Mouse (Mus musculus): ENCODE results near the gene Nme6. TPM values are rescaled to one million over a fixed set of nuclear protein-coding genes. Genes with fewer than 3 reads are reported as not detected.

Nme6 gene
- polyA plus RNA-seq, 1 experiment from 2014 or later, result 126 TPM

DNA sequence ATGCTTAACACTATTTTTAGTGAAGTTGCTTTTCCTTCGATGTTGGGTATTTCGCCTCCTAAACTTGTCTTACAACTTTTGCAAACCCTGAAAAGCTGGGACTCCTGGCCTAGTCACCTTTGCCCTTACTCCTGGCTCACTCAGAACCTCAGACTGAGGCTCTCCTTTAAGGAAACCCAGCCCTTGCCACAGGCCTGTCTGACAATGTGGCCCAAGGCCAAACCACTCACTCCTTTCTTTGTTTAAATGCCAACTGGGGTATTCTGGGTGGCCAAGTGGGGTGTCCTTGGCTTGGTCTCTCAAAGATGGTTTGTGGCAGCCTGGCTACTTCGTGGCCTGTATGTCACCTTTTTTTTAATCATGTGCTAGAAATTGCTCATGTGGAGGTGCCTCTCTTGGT is 44.2 kb downstream of the Nme6 start:
- H3K4me3 ChIP-seq, result peak overlapping the region; percentile 99
- H3K27me3 ChIP-seq (ENCODE audit: low read depth, poor library complexity, severe bottlenecking), result no peaks in the 10 kb centered on the region
- peak overlapping the region; percentile 96 for H3K27ac ChIP-seq (replicated peaks)
- WGBS, result 10% methylated on average over 3 of the region's 3 CpGs
- no peaks in the 10 kb centered on the region for H3K9me3 ChIP-seq (replicated peaks)
- no peak for DNase-seq (ENCODE audit: low spot score)
- peaks cover 47% of the 10 kb centered on the region for H3K36me3 ChIP-seq
- peaks cover 24% of the 10 kb centered on the region for H3K4me1 ChIP-seq

DNA sequence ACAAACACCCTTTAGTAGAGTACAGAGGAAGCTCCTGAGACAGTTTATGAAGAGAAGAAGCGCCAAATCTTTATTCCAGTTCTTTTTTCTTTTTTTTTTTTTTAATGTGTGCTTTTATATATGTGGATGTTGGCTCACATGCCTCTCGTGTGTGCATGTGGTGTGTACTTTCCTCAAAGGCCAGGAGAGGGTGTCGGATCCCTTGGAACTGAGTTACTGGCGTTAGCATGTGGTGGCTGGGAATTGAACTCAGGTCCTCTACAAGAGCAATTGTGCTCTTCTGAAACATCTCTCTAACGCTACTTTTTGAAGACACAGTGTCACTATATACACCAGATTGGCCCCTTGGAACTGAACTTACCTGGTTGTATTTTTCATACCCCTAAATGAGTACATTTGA is 45.1 kb downstream of the Nme6 start:
- peaks cover 24% of the 10 kb centered on the region for H3K4me1 ChIP-seq
- H3K27ac ChIP-seq (replicated peaks), result no peak overlapping the region
- WGBS, result 80% methylated on average over 5 of the region's 5 CpGs
- DNase-seq (ENCODE audit: low spot score), result no peak
- no peaks in the 10 kb centered on the region for H3K9me3 ChIP-seq (replicated peaks)
- peaks cover 56% of the 10 kb centered on the region for H3K36me3 ChIP-seq
- H3K4me3 ChIP-seq, result peak overlapping the region; percentile 99
- H3K27me3 ChIP-seq (ENCODE audit: low read depth, poor library complexity, severe bottlenecking), result no peaks in the 10 kb centered on the region

DNA sequence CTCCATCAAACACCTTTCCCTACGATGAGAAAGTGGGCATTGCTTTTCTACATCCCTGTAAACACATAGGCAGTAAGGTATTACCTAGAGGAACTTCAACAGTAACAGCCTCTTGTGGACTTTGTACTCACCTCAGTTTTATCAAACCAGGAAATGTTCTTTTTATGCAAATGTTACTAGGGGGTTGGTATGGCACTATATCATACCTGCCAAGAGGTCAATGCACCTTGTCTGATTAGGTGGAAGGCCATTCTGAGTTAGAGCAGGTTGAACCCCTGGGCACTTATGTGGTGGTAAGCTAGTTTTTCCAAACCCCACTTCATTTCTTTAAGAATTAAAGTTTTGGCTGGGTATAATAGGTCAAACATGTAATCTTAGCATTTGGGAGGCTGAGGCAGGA is 46.8 kb downstream of the Nme6 start:
- Histone ChIP-seq H3K9me3 (replicated peaks) (no peaks in the 10 kb centered on the region), H3K4me1 (peaks cover 24% of the 10 kb centered on the region), H3K36me3 (peaks cover 73% of the 10 kb centered on the region), H3K4me3 (no peak overlapping the region), H3K27me3 (ENCODE audit: low read depth, poor library complexity, severe bottlenecking) (no peaks in the 10 kb centered on the region), H3K27ac (replicated peaks) (no peak overlapping the region)
- DNase-seq (ENCODE audit: low spot score), result no peak
- WGBS, result 91% methylated on average over 1 of the region's 1 CpGs

DNA sequence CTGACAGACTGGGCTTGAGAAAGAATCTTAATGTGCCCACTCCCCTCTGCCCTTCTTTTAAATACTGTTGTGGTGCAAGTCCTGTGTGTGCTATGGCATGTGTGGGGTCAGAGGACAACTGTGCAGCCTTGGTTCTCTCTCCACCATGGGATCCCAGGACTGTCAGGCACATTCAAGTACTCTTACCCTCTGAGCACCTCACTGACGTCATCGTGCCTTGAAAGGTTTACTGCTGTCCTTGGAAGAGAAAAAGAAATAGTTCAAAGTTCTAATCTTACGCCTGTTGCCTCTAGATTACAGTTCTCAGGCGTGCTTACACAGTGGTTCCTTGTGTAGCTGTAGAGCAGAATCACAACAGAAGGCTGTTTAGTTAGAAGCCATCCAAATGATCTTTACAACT is 53.7 kb downstream of the Nme6 start:
- DNase-seq (ENCODE audit: low spot score), result no peak
- no peaks in the 10 kb centered on the region for H3K27me3 ChIP-seq (ENCODE audit: low read depth, poor library complexity, severe bottlenecking)
- H3K27ac ChIP-seq (replicated peaks), result no peak overlapping the region
- peaks cover 100% of the 10 kb centered on the region for H3K36me3 ChIP-seq
- no peaks in the 10 kb centered on the region for H3K9me3 ChIP-seq (replicated peaks)
- 88% methylated on average over 4 of the region's 4 CpGs for WGBS
- no peak overlapping the region for H3K4me3 ChIP-seq
- no peaks in the 10 kb centered on the region for H3K4me1 ChIP-seq

DNA sequence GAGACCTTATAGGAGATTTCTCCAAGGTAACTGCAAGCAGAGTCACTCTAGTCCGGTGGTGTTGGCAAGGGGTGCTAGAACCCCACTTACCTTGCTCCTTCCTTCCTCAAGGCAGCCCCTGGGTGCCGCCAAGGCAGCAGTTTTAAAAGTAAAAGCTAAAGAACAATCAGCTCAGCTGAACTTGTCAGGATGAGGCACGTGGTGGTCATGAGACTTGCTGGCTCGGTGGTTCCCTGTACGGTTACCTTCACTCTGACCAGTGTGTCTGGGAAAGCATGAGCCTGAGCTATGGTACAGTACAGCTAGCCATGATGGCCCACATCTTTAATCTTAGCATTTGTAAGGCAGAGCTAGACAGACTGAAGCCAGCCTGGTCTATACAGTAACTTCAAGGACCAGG is 54.8 kb downstream of the Nme6 start:
- Histone ChIP-seq H3K36me3 (peaks cover 100% of the 10 kb centered on the region), H3K9me3 (replicated peaks) (no peaks in the 10 kb centered on the region), H3K4me3 (no peak overlapping the region), H3K4me1 (no peaks in the 10 kb centered on the region), H3K27me3 (ENCODE audit: low read depth, poor library complexity, severe bottlenecking) (no peaks in the 10 kb centered on the region), H3K27ac (replicated peaks) (no peak overlapping the region)
- 93% methylated on average over 5 of the region's 5 CpGs for WGBS
- DNase-seq (ENCODE audit: low spot score), result no peak

DNA sequence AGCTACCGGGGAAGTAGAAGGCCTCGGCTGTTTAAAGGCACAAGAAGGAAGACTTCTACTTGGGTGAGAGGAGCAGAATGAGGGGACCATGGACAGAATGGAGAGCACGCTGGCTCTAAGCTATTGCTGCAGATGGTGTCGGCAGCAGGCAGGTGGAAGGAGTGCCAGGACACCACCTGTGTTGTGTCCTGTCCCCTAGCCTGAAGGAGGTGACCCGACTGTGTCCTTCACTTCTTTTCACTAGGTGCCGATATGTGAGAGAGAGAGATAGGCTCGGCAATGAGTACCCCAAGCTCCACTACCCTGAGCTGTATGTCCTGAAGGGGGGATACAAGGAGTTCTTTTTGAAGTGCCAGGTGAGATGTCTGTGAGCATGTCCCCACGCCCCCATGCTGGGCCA is 59.0 kb downstream of the Nme6 start:
- DNase-seq (ENCODE audit: low spot score), result no peak
- WGBS, result 91% methylated on average over 8 of the region's 8 CpGs
- no peak overlapping the region for H3K27ac ChIP-seq (replicated peaks)

More for the DNA sequence above, 59.0 kb downstream of the Nme6 start:
- H3K4me3 ChIP-seq, result no peak overlapping the region
- peaks cover 98% of the 10 kb centered on the region for H3K36me3 ChIP-seq
- no peaks in the 10 kb centered on the region for H3K9me3 ChIP-seq (replicated peaks)
- no peaks in the 10 kb centered on the region for H3K27me3 ChIP-seq (ENCODE audit: low read depth, poor library complexity, severe bottlenecking)
- peaks cover 12% of the 10 kb centered on the region for H3K4me1 ChIP-seq

Small RNA genes within 50 kb of the gene (microRNA-seq; reads per million reads assigned to microRNA genes)
- 1.8 reads per million for gene Mir7089

Other genes starting within 250 kb of the Nme6 start
- gene Fbxw24, start 206.7 kb upstream of the Nme6 start, polyA plus RNA-seq (2016; fragmentation: Nextera tagmentation; extraction: Ambion mirVana), result not detected in 2 replicates
- not detected in 2 replicates for gene Fbxw25, start 168.1 kb upstream of the Nme6 start, polyA plus RNA-seq (2016; fragmentation: Nextera tagmentation; extraction: Ambion mirVana)
- gene Fbxw18, start 130.0 kb upstream of the Nme6 start, polyA plus RNA-seq (2016; fragmentation: Nextera tagmentation; extraction: Ambion mirVana), result 0.22 TPM in 1 of 2 replicates, not detected in the other
- gene Fbxw26, start 86.7 kb upstream of the Nme6 start, polyA plus RNA-seq (2016; fragmentation: Nextera tagmentation; extraction: Ambion mirVana), result not detected in 2 replicates
- not detected in 2 replicates for gene Fbxw27, start 42.1 kb upstream of the Nme6 start, polyA plus RNA-seq (2016; fragmentation: Nextera tagmentation; extraction: Ambion mirVana)
- gene Spink8, start 20.5 kb upstream of the Nme6 start, polyA plus RNA-seq (2016; fragmentation: Nextera tagmentation; extraction: Ambion mirVana), result not detected in 2 replicates
- gene Camp, start 16.9 kb downstream of the Nme6 start, polyA plus RNA-seq (2016; fragmentation: Nextera tagmentation; extraction: Ambion mirVana), result 0.16 TPM in 1 of 2 replicates, not detected in the other
- 38.7 and 39.5 TPM in 2 replicates for gene Cdc25a, start 42.8 kb downstream of the Nme6 start, polyA plus RNA-seq (2016; fragmentation: Nextera tagmentation; extraction: Ambion mirVana)
- 69.3 and 84.1 TPM in 2 replicates for gene Map4, start 98.7 kb downstream of the Nme6 start, polyA plus RNA-seq (2016; fragmentation: Nextera tagmentation; extraction: Ambion mirVana)

Measured in midbrain, embryonic 10.5 days (tissue).